Mouse (Mus musculus): Measurements from ENCODE around the gene Ube2l3.

Ube2l3 gene

GRCm38 (mm10) chr16:17150520-17151258 lies 51.8 kb downstream of the Ube2l3 start:
- ATAC-seq (ENCODE audit: insufficient number of reproducible peaks, low FRiP score, low TSS enrichment): no peak

- no peak for ATAC-seq (ENCODE audit: insufficient number of reproducible peaks, low FRiP score, low TSS enrichment)
Observed at GRCm38 (mm10) chr16:17148084-17148483, 54.4 kb downstream of the Ube2l3 start.

GRCm38 (mm10) chr16:17147391-17147929 lies 55.0 kb downstream of the Ube2l3 start:
- no peak; the same call in 1 of the 2 replicates for ATAC-seq (ENCODE audit: insufficient number of reproducible peaks, low FRiP score, low TSS enrichment)

GRCm38 (mm10) chr16:17146772-17147235 lies 55.6 kb downstream of the Ube2l3 start, which contains the start of gene Ccdc116:
Gene Ccdc116 (minus strand): TSS chr16:17147229.
- peak; percentile 80 for ATAC-seq (ENCODE audit: insufficient number of reproducible peaks, low FRiP score, low TSS enrichment)

- no peak for ATAC-seq (ENCODE audit: insufficient number of reproducible peaks, low FRiP score, low TSS enrichment)
Observed at GRCm38 (mm10) chr16:17144339-17144738, 58.1 kb downstream of the Ube2l3 start, which contains the start of gene Ydjc. Gene Ydjc (plus strand): TSS chr16:17144621.

GRCm38 (mm10) chr16:17137355-17137754 lies 65.1 kb downstream of the Ube2l3 start:
- no peak for ATAC-seq (ENCODE audit: insufficient number of reproducible peaks, low FRiP score, low TSS enrichment)

- ATAC-seq (ENCODE audit: insufficient number of reproducible peaks, low FRiP score, low TSS enrichment): no peak
Observed at GRCm38 (mm10) chr16:17132906-17133200, 69.6 kb downstream of the Ube2l3 start.

GRCm38 (mm10) chr16:17132089-17132905 lies 70.2 kb downstream of the Ube2l3 start, which contains the start of gene Sdf2l1:
Gene Sdf2l1 (minus strand): TSS chr16:17132383.
- peak; percentile 99 for ATAC-seq (ENCODE audit: insufficient number of reproducible peaks, low FRiP score, low TSS enrichment)

GRCm38 (mm10) chr16:17131191-17132088 lies 71.0 kb downstream of the Ube2l3 start:
- peak; percentile 28 for ATAC-seq (ENCODE audit: insufficient number of reproducible peaks, low FRiP score, low TSS enrichment)

- ATAC-seq (ENCODE audit: insufficient number of reproducible peaks, low FRiP score, low TSS enrichment): no peak
Observed at GRCm38 (mm10) chr16:17127292-17127691, 75.2 kb downstream of the Ube2l3 start.

GRCm38 (mm10) chr16:17124871-17125520 lies 77.5 kb downstream of the Ube2l3 start, which contains the start of gene 2610318N02Rik:
Gene 2610318N02Rik (minus strand): TSS chr16:17125167.
- ATAC-seq (ENCODE audit: insufficient number of reproducible peaks, low FRiP score, low TSS enrichment): peak; percentile 66

GRCm38 (mm10) chr16:17124119-17124870 lies 78.2 kb downstream of the Ube2l3 start:
- no peak for ATAC-seq (ENCODE audit: insufficient number of reproducible peaks, low FRiP score, low TSS enrichment)

- ATAC-seq (ENCODE audit: insufficient number of reproducible peaks, low FRiP score, low TSS enrichment): no peak
Observed at GRCm38 (mm10) chr16:17121569-17121968, 80.9 kb downstream of the Ube2l3 start.

- no peak for ATAC-seq (ENCODE audit: insufficient number of reproducible peaks, low FRiP score, low TSS enrichment)
Observed at GRCm38 (mm10) chr16:17117309-17117799, 85.1 kb downstream of the Ube2l3 start.

- ATAC-seq (ENCODE audit: insufficient number of reproducible peaks, low FRiP score, low TSS enrichment): peak; percentile 97
Observed at GRCm38 (mm10) chr16:17110771-17111743, 91.4 kb downstream of the Ube2l3 start, which contains the start of gene Ppil2. Gene Ppil2 (minus strand): TSS chr16:17111257.

- no peak for ATAC-seq (ENCODE audit: insufficient number of reproducible peaks, low FRiP score, low TSS enrichment)
Observed at GRCm38 (mm10) chr16:17104600-17104999, 97.8 kb downstream of the Ube2l3 start.

GRCm38 (mm10) chr16:17102630-17103220 lies 99.7 kb downstream of the Ube2l3 start:
- ATAC-seq (ENCODE audit: insufficient number of reproducible peaks, low FRiP score, low TSS enrichment): no peak
